Mouse (Mus musculus) embryonic facial prominence, embryonic 14.5 days (tissue): ENCODE results near the gene Tead1. TPM values are rescaled to one million over a fixed set of nuclear protein-coding genes. Genes with fewer than 3 reads are reported as not detected.

ENCODE experiments used
- ATAC-seq: fragments of 200-750 bp; cut with Nextera tagmentation; 2 replicates; pipeline ENCODE4 v1.8.0; 2017; ENCODE audit warnings: low read depth, moderate number of reproducible peaks, moderate TSS enrichment
- DNase-seq: peaks from one replicate; pipeline ENCODE4 v3.0.0-alpha.2; 2015; ENCODE audit warnings: low spot score
- H3K27ac ChIP-seq: fragments of 300-500 bp; sonication (generic); replicated peaks from 2 replicates; pipeline ENCODE4 v1.5.1; 2014; ENCODE audit warnings: low read depth, mild to moderate bottlenecking, low read length, moderate library complexity
- H3K27me3 ChIP-seq: fragments of 300-500 bp; sonication (generic); replicated peaks from 2 replicates; pipeline ENCODE4 v1.6.1; 2014; ENCODE audit warnings: low read length; ENCODE audit not compliant: control insufficient read depth, insufficient read depth
- H3K36me3 ChIP-seq: fragments of 300-500 bp; sonication (generic); 2 replicates; pipeline ENCODE4 v1.6.1; 2014; ENCODE audit warnings: low read length, mixed read lengths; ENCODE audit not compliant: control insufficient read depth, insufficient read depth
- H3K4me1 ChIP-seq: fragments of 300-500 bp; sonication (generic); 2 replicates; pipeline ENCODE4 v1.6.1; 2014; ENCODE audit warnings: antibody characterized with exemption, low read length; ENCODE audit not compliant: control insufficient read depth, insufficient read depth
- H3K4me2 ChIP-seq: fragments of 300-500 bp; sonication (generic); 2 replicates; pipeline ENCODE4 v1.6.1; 2014; ENCODE audit warnings: low read depth, mild to moderate bottlenecking, low read length, moderate library complexity, mixed read lengths
- H3K4me3 ChIP-seq: fragments of 300-500 bp; sonication (generic); 2 replicates; pipeline ENCODE4 v1.5.1; 2014; ENCODE audit warnings: low read depth, mild to moderate bottlenecking, low read length
- H3K9ac ChIP-seq: fragments of 300-500 bp; sonication (generic); 2 replicates; pipeline ENCODE4 v1.6.1; 2014; ENCODE audit warnings: low read depth, mild to moderate bottlenecking, low read length, moderate library complexity, mixed read lengths
- H3K9me3 ChIP-seq: fragments of 300-500 bp; sonication (generic); 2 replicates; pipeline ENCODE4 v1.6.1; 2016; ENCODE audit warnings: low read length; ENCODE audit not compliant: control insufficient read depth
- WGBS: fragments of 180-500 bp; shearing (Covaris S2); extraction: QIAGEN DNeasy Blood & Tissue Kit; methylation state at CpG from one replicate; pipeline ENCODE4 v1.1.7; 2014; 5-methylcytosine and 5-hydroxymethylcytosine counted together
- polyA plus RNA-seq: library from polyadenylated mRNA; unstranded; fragments of >200 nt; fragmentation: Nextera tagmentation; extraction: Ambion mirVana; gene quantifications from 2 replicates; pipeline ENCODE4 v1.2.1, GENCODE M21; 2014

Tead1 gene
- polyA plus RNA-seq, 1 experiment from 2014 or later: 18.2 TPM

DNA sequence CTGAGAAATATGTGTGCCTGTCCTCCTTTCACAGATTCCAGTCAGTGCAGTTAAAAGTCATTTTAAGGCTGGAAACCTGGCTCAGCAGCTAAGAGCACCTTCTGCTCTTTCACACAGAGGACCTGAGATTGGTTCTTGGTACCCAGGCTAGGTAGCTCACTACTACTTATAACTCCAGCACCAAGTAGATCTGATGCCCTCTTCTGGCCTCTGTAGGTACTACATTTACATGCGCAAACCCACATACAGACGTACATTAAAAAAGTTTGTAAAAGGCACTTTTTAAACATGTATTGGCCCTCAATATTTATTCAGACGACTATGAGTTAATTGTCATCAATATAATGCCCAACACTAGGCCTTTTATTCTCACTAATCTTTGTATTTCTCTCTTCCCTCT lies 105.2 kb downstream of the Tead1 start:
- Histone ChIP-seq H3K4me2 (no peak overlapping the region), H3K9ac (no peak overlapping the region), H3K36me3 (no peaks in the 10 kb centered on the region), H3K9me3 (no peaks in the 10 kb centered on the region), H3K27ac (no peak overlapping the region), H3K27me3 (no peaks in the 10 kb centered on the region), H3K4me3 (no peak overlapping the region), H3K4me1 (peaks cover 35% of the 10 kb centered on the region)
- DNase-seq: no peak
- 95% methylated on average over 3 of the region's 3 CpGs for WGBS
- ATAC-seq: no peak

DNA sequence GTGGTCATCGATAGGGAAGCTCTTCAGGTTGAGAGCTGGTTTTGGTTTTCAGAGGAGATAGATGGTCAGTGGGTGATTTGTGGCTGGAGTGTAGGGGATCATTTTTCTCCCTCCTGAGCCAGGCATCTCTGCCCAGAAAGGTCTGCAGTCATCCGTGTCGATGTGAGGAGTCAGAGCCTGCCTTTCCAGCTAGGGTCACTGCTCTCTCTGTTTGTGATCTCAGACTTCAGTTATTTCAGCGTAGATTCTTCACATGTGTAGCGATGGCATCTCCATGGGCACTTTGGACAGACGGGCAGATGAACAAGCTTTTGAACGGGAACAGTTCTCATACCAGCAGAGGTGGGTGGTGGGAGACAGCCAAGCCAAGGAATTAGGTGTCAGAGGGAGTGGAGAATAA lies 106.2 kb downstream of the Tead1 start:
- Histone ChIP-seq H3K9me3 (no peaks in the 10 kb centered on the region), H3K4me3 (no peak overlapping the region), H3K9ac (no peak overlapping the region), H3K4me2 (no peak overlapping the region), H3K27me3 (no peaks in the 10 kb centered on the region), H3K27ac (no peak overlapping the region), H3K36me3 (no peaks in the 10 kb centered on the region), H3K4me1 (peaks cover 37% of the 10 kb centered on the region)
- DNase-seq (no peak), ATAC-seq (no peak)
- 74% methylated on average over 7 of the region's 7 CpGs for WGBS

DNA sequence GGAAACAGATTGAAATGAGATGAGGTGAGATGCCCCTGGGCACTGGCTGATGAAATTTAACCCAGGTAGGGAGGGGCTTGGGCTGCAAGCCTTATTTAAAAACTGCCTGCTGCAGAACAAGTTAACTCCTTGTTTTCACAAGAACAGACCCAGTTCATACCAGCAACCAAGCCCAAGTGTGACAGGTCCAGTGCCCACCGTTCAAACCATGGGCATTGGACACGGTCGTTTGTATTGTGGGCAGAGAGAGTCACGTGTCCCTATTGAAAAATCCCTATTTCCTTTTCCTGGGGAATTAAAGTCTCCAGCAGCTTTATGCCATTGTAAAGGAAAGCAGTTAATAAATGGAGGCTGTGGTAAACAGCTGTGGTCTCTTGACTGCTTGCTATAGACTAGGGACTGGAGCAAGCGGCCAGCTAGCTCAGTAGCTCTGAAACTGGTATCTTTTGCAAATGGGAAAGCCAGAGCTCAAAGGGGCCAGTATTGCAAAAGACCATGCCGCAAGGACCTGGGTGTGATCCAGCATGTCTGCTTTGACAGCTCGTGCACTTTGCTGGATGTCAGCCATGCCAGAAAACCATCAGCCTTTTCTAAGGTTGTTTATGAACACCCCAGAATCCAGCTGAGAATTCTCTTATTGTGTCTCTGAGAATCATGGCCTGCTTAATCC lies 107.6 kb downstream of the Tead1 start:
- Histone ChIP-seq H3K36me3 (no peaks in the 10 kb centered on the region), H3K27ac (peak overlapping the region; percentile 28; the same call in 1 of the 2 replicates), H3K27me3 (no peaks in the 10 kb centered on the region), H3K4me2 (0 out of 2 replicates have a peak overlapping the region, but pooled peaks have one; percentile 4), H3K9ac (no peak overlapping the region), H3K4me3 (no peak overlapping the region), H3K9me3 (no peaks in the 10 kb centered on the region), H3K4me1 (peaks cover 33% of the 10 kb centered on the region)
- 35% methylated on average over 7 of the region's 7 CpGs for WGBS
- ATAC-seq (0 out of 2 replicates have a peak, but pooled peaks have one; percentile 17), DNase-seq (no peak)

DNA sequence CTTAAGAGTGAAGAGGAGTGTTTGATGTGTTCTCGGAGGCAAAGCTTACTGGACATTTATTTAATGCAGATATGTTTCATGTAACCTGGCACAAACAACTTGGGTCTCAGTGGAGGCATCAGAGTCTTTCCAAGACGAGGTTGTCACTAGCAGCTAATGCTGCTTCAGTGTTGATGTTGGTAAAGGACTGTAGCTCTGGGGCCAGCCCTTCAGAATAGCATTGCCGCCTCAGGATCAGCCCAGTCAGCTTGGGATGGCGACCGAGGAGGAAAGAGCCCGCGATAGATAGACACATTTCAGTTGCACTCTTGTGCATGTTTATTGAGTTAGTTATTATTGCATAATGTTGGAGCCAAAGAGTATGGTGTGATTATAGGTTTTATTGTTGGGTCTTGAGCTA lies 108.2 kb downstream of the Tead1 start:
- Histone ChIP-seq H3K27me3 (no peaks in the 10 kb centered on the region), H3K4me1 (peaks cover 33% of the 10 kb centered on the region), H3K9ac (no peak overlapping the region), H3K36me3 (no peaks in the 10 kb centered on the region), H3K4me3 (no peak overlapping the region), H3K27ac (peak overlapping the region; percentile 28; the same call in 1 of the 2 replicates), H3K4me2 (no peak overlapping the region), H3K9me3 (no peaks in the 10 kb centered on the region)
- DNase-seq: no peak
- no peak for ATAC-seq
- 69% methylated on average over 7 of the region's 7 CpGs for WGBS

DNA sequence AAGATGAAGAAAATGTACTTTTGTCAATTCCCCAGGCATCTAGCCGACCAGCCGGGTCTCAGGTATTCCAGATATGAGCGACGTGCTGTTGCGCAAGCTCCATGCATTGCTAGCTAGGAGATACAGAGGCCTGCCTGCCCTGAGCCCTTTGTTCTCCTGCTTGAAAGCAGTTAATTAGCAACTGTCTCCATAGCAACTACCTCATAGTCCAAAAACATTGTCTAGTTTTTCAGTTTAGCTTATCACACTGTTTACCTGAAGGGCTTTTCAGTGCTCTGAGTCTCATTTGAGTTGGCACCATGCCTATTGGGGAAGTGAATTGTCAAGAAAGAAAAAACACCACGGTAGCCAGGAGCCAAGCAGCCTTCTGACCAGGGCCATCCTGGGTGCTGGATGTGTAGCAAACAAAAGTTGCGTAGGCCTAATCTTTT lies 109.2 kb downstream of the Tead1 start:
- no peaks in the 10 kb centered on the region for H3K9me3 ChIP-seq
- H3K4me2 ChIP-seq: no peak overlapping the region
- H3K27me3 ChIP-seq: no peaks in the 10 kb centered on the region
- H3K27ac ChIP-seq: peak overlapping the region; percentile 56
- H3K4me1 ChIP-seq: peaks cover 33% of the 10 kb centered on the region
- 50% methylated on average over 7 of the region's 7 CpGs for WGBS
- DNase-seq (peak; percentile 88), ATAC-seq (peak; percentile 85)
- H3K4me3 ChIP-seq: no peak overlapping the region
- H3K36me3 ChIP-seq: no peaks in the 10 kb centered on the region
- H3K9ac ChIP-seq: peak overlapping the region; percentile 5; the same call in 1 of the 2 replicates

DNA sequence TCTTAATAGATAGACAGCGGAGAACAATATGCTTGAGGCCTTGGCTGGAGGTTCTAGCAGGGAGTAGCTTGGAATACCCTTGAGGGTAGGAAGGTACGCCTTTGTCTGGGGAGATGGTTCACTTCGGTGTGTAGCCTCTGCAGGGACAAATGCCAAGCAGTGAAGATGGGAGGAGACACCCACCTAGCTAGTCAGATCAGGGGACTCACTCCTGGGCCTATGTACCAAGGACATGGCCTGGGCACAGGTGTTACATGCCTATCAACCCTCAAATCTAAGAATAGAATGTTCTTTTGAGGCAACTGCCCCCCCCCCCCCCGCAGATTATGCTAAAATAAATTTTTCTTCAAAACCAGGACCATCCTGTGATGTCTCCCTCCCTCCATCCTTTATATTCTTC lies 110.6 kb downstream of the Tead1 start:
- Histone ChIP-seq H3K27ac (peak overlapping the region; percentile 56; the same call in 1 of the 2 replicates), H3K9ac (no peak overlapping the region), H3K4me1 (peaks cover 42% of the 10 kb centered on the region), H3K4me3 (no peak overlapping the region), H3K27me3 (no peaks in the 10 kb centered on the region), H3K4me2 (no peak overlapping the region), H3K36me3 (no peaks in the 10 kb centered on the region), H3K9me3 (no peaks in the 10 kb centered on the region)
- DNase-seq (no peak), ATAC-seq (no peak)
- 87% methylated on average over 4 of the region's 4 CpGs for WGBS

DNA sequence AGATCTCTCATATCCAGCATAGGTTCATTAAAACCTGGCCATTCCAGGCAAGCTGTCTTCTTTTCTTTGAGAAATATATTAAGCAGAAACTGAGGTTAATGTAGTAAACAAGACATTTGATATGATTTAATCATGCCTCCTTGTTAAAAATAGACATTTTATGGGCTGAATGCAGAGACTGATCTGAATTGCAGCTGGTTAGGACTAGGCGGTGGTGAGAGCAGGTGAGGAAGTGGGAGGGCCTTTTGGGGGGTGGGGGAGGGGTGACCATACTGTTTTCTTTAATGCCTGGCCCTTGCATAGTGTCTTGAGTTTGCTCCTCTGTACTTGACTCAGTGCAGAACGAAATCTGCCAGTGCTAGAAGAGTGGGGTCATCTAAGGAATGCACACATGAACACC lies 111.2 kb downstream of the Tead1 start:
- Histone ChIP-seq H3K4me1 (peaks cover 46% of the 10 kb centered on the region), H3K27ac (no peak overlapping the region), H3K4me2 (no peak overlapping the region), H3K27me3 (no peaks in the 10 kb centered on the region), H3K9ac (no peak overlapping the region), H3K9me3 (no peaks in the 10 kb centered on the region), H3K36me3 (no peaks in the 10 kb centered on the region), H3K4me3 (no peak overlapping the region)
- ATAC-seq (no peak), DNase-seq (no peak)
- 35% methylated on average over 2 of the region's 2 CpGs for WGBS

DNA sequence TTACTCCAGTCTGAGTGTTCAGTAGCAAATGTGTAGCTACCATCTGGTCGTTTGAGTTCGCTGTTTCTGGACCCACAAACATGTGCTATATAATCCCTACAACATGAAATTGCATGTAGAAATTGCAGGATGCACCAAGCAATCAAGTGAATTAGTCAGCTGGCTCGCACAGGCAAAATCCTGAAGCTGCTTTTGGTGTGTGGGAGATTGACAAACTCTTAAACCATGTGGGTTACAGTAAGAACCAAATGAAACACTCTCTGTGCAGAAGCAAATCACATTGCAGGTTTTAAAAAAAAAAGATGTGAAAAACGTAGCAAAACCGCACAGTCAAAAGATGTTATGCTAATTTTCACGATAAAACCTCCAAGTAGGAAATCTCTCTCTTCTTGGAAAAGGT lies 113.6 kb downstream of the Tead1 start:
- DNase-seq: no peak
- H3K4me3 ChIP-seq: no peak overlapping the region
- H3K9me3 ChIP-seq: no peaks in the 10 kb centered on the region
- no peaks in the 10 kb centered on the region for H3K27me3 ChIP-seq
- no peak overlapping the region for H3K9ac ChIP-seq
- no peak for ATAC-seq
- H3K4me1 ChIP-seq: peaks cover 43% of the 10 kb centered on the region
- no peak overlapping the region for H3K4me2 ChIP-seq
- H3K27ac ChIP-seq: no peak overlapping the region
- 65% methylated on average over 6 of the region's 6 CpGs for WGBS
- no peaks in the 10 kb centered on the region for H3K36me3 ChIP-seq

DNA sequence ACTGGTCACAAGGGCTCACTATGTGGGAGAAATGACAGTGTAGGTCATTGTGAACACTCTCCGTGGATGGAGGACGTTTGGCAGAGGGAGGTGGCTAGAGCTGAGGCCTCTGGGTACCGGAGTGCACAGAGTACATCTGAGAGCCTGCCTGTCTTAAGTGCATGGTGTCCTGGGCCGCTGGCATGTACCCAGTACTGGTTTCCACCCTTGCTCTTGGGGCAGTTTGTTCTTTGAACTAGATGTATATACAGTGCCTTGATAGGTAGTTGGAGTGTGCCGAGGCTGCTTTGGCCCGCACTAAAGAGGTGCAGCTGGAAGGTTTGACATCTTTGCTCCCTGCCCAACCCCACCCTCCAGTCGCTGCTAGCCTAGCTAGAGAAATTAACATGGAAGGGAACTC lies 114.8 kb downstream of the Tead1 start:
- H3K9ac ChIP-seq: peak overlapping the region; percentile 30; the same call in 1 of the 2 replicates
- no peak for DNase-seq
- 47% methylated on average over 7 of the region's 7 CpGs for WGBS

More for the DNA sequence above, 114.8 kb downstream of the Tead1 start:
- H3K27me3 ChIP-seq: no peaks in the 10 kb centered on the region
- no peak overlapping the region for H3K4me2 ChIP-seq
- 0 out of 2 replicates have a peak overlapping the region, but pooled peaks have one; percentile 22 for H3K27ac ChIP-seq
- no peaks in the 10 kb centered on the region for H3K9me3 ChIP-seq
- ATAC-seq: no peak
- H3K36me3 ChIP-seq: no peaks in the 10 kb centered on the region
- peaks cover 35% of the 10 kb centered on the region for H3K4me1 ChIP-seq
- no peak overlapping the region for H3K4me3 ChIP-seq
